Mouse (Mus musculus) embryonic facial prominence, embryonic 12.5 days (tissue): Measurements from ENCODE around the gene Gcn1l1. TPM values are rescaled to one million over a fixed set of nuclear protein-coding genes. Genes with fewer than 3 reads are reported as not detected.

Experiments used
- ATAC-seq: fragments of 200-750 bp; cut with Nextera tagmentation; 2 replicates; pipeline ENCODE4 v1.8.0; 2017; ENCODE audit not compliant: insufficient number of reproducible peaks, insufficient read depth, low FRiP score, low TSS enrichment
- H3K27ac ChIP-seq: fragments of 300-500 bp; sonication (generic); 2 replicates; pipeline ENCODE4 v1.5.1; 2016; ENCODE audit warnings: mild to moderate bottlenecking
- H3K27me3 ChIP-seq: fragments of 300-500 bp; sonication (generic); 2 replicates; pipeline ENCODE4 v1.6.1; 2016; ENCODE audit warnings: mild to moderate bottlenecking, moderate library complexity
- H3K36me3 ChIP-seq: fragments of 300-500 bp; sonication (generic); 2 replicates; pipeline ENCODE4 v1.6.1; 2016; ENCODE audit warnings: mild to moderate bottlenecking
- H3K4me1 ChIP-seq: fragments of 300-500 bp; sonication (generic); 2 replicates; pipeline ENCODE4 v1.6.1; 2016
- H3K4me2 ChIP-seq: fragments of 300-500 bp; sonication (generic); replicated peaks from 2 replicates; pipeline ENCODE4 v1.6.1; 2016; ENCODE audit warnings: mild to moderate bottlenecking, moderate library complexity
- H3K4me3 ChIP-seq: fragments of 300-500 bp; sonication (generic); 2 replicates; pipeline ENCODE4 v1.5.1; 2016; ENCODE audit warnings: mild to moderate bottlenecking
- H3K9ac ChIP-seq: fragments of 300-500 bp; sonication (generic); 2 replicates; pipeline ENCODE4 v1.6.1; 2016; ENCODE audit warnings: mild to moderate bottlenecking, moderate library complexity
- H3K9me3 ChIP-seq: fragments of 300-500 bp; sonication (generic); 2 replicates; pipeline ENCODE4 v1.6.1; 2016; ENCODE audit warnings: mild to moderate bottlenecking, moderate library complexity
- WGBS: fragments of 180-500 bp; shearing (Covaris S2); methylation state at CpG from one replicate; pipeline ENCODE4 v1.1.7; 2016; 5-methylcytosine and 5-hydroxymethylcytosine counted together
- polyA plus RNA-seq: library from polyadenylated mRNA; unstranded; fragments of >200 nt; fragmentation: Nextera tagmentation; extraction: Ambion mirVana; gene quantifications from 2 replicates; pipeline ENCODE4 v1.2.1, GENCODE M21; 2016

The Gcn1l1 gene
- polyA plus RNA-seq, 1 experiment from 2014 or later, result 56.1 TPM

DNA sequence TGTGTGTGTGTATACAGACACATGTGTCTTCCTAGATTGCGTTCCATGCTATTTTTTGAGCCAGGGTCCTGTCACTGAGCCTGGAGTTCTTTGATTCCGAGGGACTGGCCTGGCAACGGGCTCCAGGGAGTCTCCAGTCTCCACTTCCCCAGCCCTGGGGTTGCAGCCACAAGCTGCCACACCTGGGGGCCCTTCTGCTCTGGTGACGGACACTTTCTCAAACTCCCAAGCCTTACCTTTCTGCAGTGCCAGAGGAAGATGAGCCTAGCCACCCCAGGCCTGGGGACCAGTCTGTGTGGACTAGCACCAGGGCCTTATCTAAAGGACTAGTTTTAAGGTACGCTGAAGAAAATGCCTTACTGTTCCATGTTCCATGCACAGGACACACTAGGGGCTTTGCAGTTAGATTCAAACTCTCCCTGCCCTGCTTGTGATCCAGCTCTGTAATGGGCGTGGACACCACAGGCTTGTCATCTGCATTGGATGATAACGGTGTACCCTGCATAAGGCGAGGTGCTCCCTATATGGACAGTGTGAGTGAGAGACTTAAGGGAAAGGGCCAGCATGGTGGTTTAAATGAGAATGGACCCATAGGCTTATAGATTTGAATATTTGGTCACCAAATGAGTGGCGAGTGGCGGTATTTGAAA is 61.3 kb downstream of the Gcn1l1 start:
- no peak for ATAC-seq
- Histone ChIP-seq H3K27ac (no peak overlapping the region), H3K27me3 (no peaks in the 10 kb centered on the region), H3K9me3 (no peaks in the 10 kb centered on the region), H3K4me3 (no peak overlapping the region), H3K4me1 (peaks cover 10% of the 10 kb centered on the region), H3K9ac (no peak overlapping the region), H3K4me2 (no peak overlapping the region), H3K36me3 (peaks cover 10% of the 10 kb centered on the region; the same call in 1 of the 2 replicates)
- 86% methylated on average over 10 of the region's 10 CpGs for WGBS

DNA sequence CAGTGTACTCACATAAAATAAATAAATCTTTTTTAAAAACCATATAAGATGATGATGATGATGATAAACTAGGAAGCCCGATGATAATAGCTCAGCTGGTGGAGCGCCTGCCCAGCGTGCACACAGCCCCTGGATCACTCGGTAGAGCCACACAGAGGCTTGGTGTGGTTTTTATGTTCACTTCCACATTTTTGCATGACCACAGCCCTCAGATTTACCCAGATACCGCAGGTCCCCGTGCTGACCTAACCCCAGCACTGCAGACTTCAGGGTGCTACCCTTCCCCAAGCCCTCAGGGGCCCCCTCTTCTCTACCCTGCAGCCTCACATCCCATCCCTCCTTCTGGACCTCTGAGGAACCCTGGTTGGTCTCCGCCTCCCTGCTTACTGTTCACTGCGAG is 63.0 kb downstream of the Gcn1l1 start:
- Histone ChIP-seq H3K9me3 (no peaks in the 10 kb centered on the region), H3K4me2 (no peak overlapping the region), H3K9ac (no peak overlapping the region), H3K36me3 (peaks cover 3% of the 10 kb centered on the region; the same call in 1 of the 2 replicates), H3K27ac (no peak overlapping the region), H3K27me3 (no peaks in the 10 kb centered on the region), H3K4me3 (no peak overlapping the region), H3K4me1 (peaks cover 18% of the 10 kb centered on the region)
- 80% methylated on average over 8 of the region's 8 CpGs for WGBS
- ATAC-seq, result no peak

DNA sequence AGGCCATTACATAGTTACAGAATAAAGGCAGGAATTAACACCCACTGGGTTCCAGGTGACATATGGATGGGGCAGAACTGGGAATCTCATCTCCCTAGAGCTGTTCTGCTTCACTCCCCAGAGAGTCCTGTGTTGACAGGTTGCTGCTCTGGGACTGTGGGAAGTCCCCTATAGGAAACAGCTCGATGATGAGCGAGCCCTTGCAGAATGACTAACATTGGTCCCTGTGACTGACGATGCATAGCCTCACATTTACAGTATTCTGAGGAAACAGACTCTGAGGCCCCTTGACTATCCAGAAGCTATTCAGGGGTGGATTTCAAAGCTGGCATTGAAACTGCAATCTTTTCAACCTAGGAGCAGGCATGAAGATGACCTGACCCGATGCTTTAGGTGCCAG is 64.6 kb downstream of the Gcn1l1 start:
- WGBS, result 83% methylated on average over 4 of the region's 4 CpGs

DNA sequence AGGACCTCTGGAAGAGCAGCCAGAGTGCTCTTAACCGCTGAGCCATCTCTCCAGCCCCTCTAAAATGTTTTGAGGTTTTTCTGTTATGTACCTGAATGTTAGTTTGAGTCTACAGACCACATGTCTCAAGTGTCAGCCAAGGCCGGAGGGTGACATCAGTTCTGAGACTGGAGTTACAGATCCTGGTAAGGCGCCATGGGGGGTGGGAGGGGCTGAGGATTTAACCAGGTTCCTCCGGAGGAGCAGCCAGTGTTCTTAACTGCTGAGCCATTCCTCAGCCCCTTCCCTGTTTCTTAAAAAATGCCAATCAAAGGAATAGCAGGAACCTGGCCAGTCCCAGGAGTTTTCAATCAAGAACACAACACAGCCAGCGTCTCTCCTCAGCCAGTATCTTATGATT is 65.2 kb downstream of the Gcn1l1 start:
- H3K27ac ChIP-seq, result no peak overlapping the region
- peaks cover 22% of the 10 kb centered on the region for H3K4me1 ChIP-seq
- no peak for ATAC-seq
- peak overlapping the region; percentile 82; the same call in 1 of the 2 replicates for H3K4me3 ChIP-seq
- H3K36me3 ChIP-seq, result no peaks in the 10 kb centered on the region
- no peaks in the 10 kb centered on the region for H3K9me3 ChIP-seq
- peak overlapping the region; percentile 81; the same call in 1 of the 2 replicates for H3K4me2 ChIP-seq
- H3K27me3 ChIP-seq, result no peaks in the 10 kb centered on the region
- WGBS, result 47% methylated on average over 5 of the region's 5 CpGs
- no peak overlapping the region for H3K9ac ChIP-seq

More for the DNA sequence above, 64.6 kb downstream of the Gcn1l1 start:
- ATAC-seq, result no peak
- Histone ChIP-seq H3K36me3 (no peaks in the 10 kb centered on the region), H3K9ac (no peak overlapping the region), H3K9me3 (no peaks in the 10 kb centered on the region), H3K27me3 (no peaks in the 10 kb centered on the region), H3K4me1 (peaks cover 22% of the 10 kb centered on the region), H3K4me2 (no peak overlapping the region), H3K27ac (no peak overlapping the region), H3K4me3 (no peak overlapping the region)

DNA sequence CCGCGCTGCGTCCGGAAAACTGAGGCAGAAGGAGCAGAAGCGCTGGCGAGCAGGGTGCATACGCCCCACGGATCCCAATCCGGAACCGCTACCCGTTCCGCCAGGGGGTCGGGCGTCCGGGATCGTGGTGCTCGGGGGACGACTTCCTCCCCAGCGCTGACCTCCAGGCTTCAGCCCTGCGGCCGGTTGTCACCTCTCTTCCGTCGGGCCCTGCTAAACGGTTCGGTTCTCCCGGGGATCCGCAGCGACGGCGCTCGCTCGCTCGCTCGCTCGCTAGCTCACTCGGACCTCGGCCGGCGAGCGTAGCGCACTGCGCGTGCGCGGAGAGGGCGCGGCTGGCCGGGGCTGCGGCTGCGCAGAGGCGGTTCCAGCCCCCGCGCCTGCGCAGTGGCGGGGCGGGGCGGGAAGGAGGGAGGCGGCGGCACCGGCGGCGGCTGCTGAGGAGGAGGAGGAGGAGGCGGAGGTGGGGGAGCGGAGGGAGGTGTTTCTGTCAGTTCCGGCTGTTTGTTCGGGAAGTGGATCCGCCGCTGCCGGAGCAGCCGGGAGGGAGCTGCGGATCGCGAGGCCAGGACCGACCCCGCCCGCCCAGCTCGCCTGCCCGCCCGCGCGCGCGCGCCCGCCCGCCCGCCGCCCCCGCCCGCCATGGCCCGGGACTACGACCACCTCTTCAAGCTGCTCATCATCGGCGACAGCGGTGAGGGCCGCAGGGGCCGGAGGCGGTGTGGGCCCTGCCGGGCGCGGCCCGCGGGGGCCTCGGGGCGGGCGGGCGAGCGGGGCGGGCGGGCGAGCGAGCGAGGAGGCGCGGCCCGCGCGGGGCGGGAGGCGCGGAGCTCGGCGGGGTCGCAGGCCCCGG is 66.7 kb downstream of the Gcn1l1 start, which contains the start of gene Rab35:
Rab35 (plus strand) TSS at position 404 of the 853 bp plus-strand sequence.
- Histone ChIP-seq H3K36me3 (no peaks in the 10 kb centered on the region), H3K4me1 (peaks cover 22% of the 10 kb centered on the region), H3K27me3 (no peaks in the 10 kb centered on the region), H3K9me3 (no peaks in the 10 kb centered on the region), H3K4me2 (peak within 1 kb of the TSS; percentile 84), H3K9ac (peak within 1 kb of the TSS; percentile 93), H3K27ac (peak within 1 kb of the TSS; percentile 88), H3K4me3 (peak within 1 kb of the TSS; percentile 82)
- WGBS, result under 1% methylated on average over 84 of the region's 125 CpGs
- ATAC-seq, result peak; percentile 81

DNA sequence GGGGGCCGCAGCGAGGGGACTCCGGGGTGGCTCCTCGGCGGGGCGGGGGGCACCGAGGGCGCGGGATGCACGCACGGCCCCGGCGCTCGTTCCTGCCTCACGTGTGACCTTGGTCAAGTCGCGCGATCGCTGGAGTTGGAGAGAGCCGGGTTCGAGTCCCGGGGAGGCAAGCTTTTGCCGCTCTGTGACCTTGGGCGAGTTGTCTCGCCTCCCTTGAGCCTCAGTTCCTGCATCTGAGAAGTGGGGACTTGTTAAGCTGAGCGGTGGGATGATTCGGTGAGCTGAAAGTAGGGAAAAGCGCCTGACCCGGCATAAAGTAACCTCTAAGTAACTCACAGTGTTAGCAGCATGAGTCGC is 67.3 kb downstream of the Gcn1l1 start:
- peak overlapping the region; percentile 93 for H3K9ac ChIP-seq
- H3K4me1 ChIP-seq, result peaks cover 22% of the 10 kb centered on the region
- H3K9me3 ChIP-seq, result no peaks in the 10 kb centered on the region
- WGBS, result under 1% methylated on average over 27 of the region's 30 CpGs
- no peaks in the 10 kb centered on the region for H3K27me3 ChIP-seq
- peak overlapping the region; percentile 84 for H3K4me2 ChIP-seq
- H3K36me3 ChIP-seq, result no peaks in the 10 kb centered on the region; the same call in 1 of the 2 replicates
- no peak for ATAC-seq
- peak overlapping the region; percentile 82 for H3K4me3 ChIP-seq
- H3K27ac ChIP-seq, result peak overlapping the region; percentile 88

DNA sequence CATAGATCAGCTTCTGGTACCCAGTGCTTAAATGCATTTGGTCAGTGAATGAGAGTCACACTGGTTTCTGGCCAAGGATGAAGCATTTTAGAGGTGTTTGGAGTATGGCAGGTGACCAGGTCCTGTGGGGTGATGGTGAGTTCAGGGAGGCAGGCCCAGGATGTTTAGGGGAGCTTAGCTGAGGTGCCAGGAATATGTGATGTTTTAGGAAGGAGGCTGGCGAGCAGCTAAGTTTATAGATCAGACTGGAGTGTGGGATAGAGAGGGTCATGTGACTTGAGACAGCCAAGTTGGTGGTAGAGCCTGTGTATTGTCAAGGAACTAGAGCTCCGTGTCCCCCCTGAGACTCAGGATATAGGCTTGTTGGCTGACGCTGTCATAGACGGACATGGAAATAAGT is 68.0 kb downstream of the Gcn1l1 start:
- ATAC-seq, result no peak
- H3K4me2 ChIP-seq, result peak overlapping the region; percentile 84
- no peaks in the 10 kb centered on the region for H3K9me3 ChIP-seq
- H3K27me3 ChIP-seq, result no peaks in the 10 kb centered on the region
- peaks cover under 1% of the 10 kb centered on the region; the same call in 1 of the 2 replicates for H3K36me3 ChIP-seq
- H3K4me3 ChIP-seq, result peak overlapping the region; percentile 82
- H3K9ac ChIP-seq, result no peak overlapping the region; the same call in 1 of the 2 replicates
- no peak overlapping the region for H3K27ac ChIP-seq
- WGBS, result 64% methylated on average over 4 of the region's 4 CpGs
- peaks cover 22% of the 10 kb centered on the region for H3K4me1 ChIP-seq

DNA sequence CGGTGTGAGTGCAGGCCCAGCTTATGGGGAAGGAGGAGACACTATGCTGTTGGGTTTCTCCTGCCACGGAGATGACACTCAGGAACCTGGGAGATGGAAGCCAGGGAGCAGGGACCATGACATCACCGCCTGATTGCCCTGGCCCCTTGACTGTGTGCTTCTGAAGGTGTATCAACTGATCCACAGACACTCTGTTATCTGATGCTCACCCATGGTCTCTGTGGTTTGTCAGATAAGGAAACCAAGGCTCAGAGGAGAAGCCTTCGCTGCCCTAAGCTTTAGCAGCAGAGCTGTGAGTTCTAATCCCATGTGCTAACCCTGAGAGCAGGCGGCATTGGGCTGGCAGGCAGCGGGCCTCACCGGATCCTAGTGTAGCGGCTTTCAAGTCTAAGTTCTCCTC is 69.0 kb downstream of the Gcn1l1 start:
- H3K9me3 ChIP-seq, result no peaks in the 10 kb centered on the region
- H3K27ac ChIP-seq, result no peak overlapping the region
- H3K9ac ChIP-seq, result no peak overlapping the region
- ATAC-seq, result no peak
- H3K4me1 ChIP-seq, result peaks cover 22% of the 10 kb centered on the region
- no peak overlapping the region for H3K4me2 ChIP-seq
- H3K36me3 ChIP-seq, result peaks cover 10% of the 10 kb centered on the region
- no peak overlapping the region for H3K4me3 ChIP-seq
- no peaks in the 10 kb centered on the region for H3K27me3 ChIP-seq
- 91% methylated on average over 8 of the region's 8 CpGs for WGBS

DNA sequence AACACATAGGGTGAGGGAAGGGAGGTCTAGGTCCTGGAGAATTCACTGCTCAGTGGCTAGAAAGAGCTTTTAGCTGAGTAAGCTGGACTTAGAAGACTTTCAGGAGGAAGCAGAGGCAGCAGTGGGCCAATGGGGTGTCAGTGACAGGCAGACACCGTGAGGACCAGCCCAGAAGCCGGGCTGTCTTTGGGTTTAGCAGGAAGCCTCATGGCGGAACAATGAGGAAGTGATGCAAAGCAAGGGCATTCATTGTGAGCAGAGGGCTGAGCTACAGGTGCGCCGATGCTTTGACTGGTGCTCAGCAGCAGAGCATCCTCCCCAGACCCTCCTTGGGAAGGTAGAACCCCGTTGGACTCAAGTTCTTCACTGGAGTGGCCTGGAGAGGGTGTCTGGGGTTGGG is 70.5 kb downstream of the Gcn1l1 start:
- no peak overlapping the region for H3K4me2 ChIP-seq
- no peak overlapping the region for H3K9ac ChIP-seq
- H3K4me1 ChIP-seq, result peaks cover 20% of the 10 kb centered on the region
- 83% methylated on average over 6 of the region's 6 CpGs for WGBS
- no peak overlapping the region for H3K27ac ChIP-seq
- no peak overlapping the region for H3K4me3 ChIP-seq
- ATAC-seq, result no peak
- no peaks in the 10 kb centered on the region for H3K9me3 ChIP-seq
- H3K27me3 ChIP-seq, result no peaks in the 10 kb centered on the region
- peaks cover 25% of the 10 kb centered on the region for H3K36me3 ChIP-seq

DNA sequence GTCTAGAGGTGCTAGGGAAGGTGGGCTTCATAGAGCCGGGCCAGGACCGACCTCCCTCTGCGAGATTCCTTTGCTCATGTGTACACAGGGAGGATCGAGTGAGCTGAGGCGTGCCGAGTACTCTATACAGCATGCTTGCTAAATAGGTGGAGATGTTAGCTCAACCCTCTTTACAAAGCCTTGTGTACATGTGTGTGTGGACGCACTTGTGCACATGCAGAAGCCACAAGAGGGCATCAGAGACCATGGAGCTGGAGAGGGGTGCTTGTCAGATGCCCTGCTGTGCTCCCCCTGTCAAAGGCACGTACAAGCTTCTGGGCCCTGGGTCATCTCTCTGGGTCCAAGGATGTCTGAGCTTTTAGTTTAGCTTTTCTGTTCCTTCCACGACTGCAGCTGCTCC is 79.1 kb downstream of the Gcn1l1 start:
- Histone ChIP-seq H3K27ac (no peak overlapping the region), H3K4me2 (no peak overlapping the region), H3K4me1 (no peaks in the 10 kb centered on the region), H3K4me3 (no peak overlapping the region), H3K9me3 (no peaks in the 10 kb centered on the region), H3K27me3 (no peaks in the 10 kb centered on the region), H3K9ac (no peak overlapping the region), H3K36me3 (peaks cover 86% of the 10 kb centered on the region)
- no peak for ATAC-seq
- WGBS, result 88% methylated on average over 9 of the region's 9 CpGs

DNA sequence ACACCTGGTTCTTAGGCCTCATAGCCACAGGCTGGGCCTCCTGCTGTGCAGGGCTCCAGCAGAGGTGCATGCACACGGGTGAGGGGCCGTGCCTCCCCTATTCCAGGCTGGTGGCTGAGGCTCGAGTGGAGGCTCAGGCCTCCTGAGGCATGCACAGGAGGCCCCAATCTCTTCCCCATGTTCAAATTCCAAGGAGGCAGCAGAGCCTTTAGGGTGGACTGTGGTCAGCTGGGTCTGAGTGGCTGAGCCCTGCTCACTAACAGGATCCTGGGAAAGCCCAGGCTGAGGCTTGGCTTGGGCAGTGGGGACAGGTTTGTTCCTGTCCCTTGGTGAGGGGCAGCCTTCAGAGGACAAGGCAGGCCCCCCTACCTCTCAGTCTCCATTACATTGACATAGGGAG is 83.8 kb downstream of the Gcn1l1 start:
- Histone ChIP-seq H3K4me3 (no peak overlapping the region), H3K4me2 (no peak overlapping the region), H3K36me3 (peaks cover 41% of the 10 kb centered on the region), H3K27ac (no peak overlapping the region), H3K27me3 (no peaks in the 10 kb centered on the region), H3K9me3 (no peaks in the 10 kb centered on the region), H3K4me1 (peaks cover 8% of the 10 kb centered on the region), H3K9ac (no peak overlapping the region)
- no peak for ATAC-seq
- WGBS, result 58% methylated on average over 3 of the region's 3 CpGs

DNA sequence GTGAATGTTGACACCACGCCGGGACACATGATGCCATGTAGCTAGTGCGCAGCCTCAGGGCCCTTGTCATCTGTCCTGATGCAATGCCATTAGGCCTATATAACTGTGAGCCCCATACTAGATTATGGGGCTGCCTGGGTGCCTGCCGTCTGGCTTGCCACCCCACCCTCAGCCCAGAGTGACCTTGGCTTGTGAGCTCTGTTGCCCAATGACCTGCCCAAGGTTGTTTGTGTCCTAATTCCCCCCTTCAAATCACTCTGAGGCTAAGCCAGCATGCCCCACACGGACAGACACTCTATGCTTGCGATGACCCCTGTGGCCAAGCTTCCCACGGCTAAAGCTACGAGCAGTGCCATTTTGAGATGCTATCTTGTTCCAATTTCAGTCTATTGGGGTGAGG is 84.6 kb downstream of the Gcn1l1 start:
- H3K27ac ChIP-seq, result no peak overlapping the region
- H3K27me3 ChIP-seq, result no peaks in the 10 kb centered on the region
- no peak overlapping the region for H3K9ac ChIP-seq
- ATAC-seq, result no peak
- 85% methylated on average over 8 of the region's 8 CpGs for WGBS
- peaks cover 8% of the 10 kb centered on the region for H3K4me1 ChIP-seq
- no peak overlapping the region for H3K4me3 ChIP-seq
- H3K4me2 ChIP-seq, result no peak overlapping the region
- no peaks in the 10 kb centered on the region for H3K9me3 ChIP-seq
- H3K36me3 ChIP-seq, result peaks cover 33% of the 10 kb centered on the region
